Comparison of ENCODE assay signal across 16 mouse cellular contexts in the genomic region with DNA sequence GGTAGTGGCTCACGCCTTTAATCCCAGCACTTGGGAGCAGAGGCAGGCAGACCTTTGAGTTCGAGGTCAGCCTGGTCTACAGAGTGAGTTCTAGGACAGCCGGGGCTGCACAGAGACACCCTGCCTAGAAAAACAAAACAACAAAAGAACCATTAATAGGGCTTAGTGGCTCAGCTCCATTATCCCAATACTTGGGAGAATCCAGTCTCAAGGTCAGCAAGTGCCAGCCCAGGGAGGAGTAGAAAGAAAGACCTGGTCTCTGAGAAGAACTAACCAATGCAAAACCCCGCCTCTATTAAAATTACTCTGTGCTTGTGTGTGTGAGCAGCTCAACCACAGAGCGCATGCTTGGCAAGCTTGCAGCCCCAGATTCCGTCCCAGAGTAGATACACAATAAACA. TPM values are rescaled to one million over a fixed set of nuclear protein-coding genes. Genes with fewer than 3 reads are reported as not detected.
DNase-seq lines count a peak whose midpoint lies in the region.
"Had no signal": no experiment of that assay in that cellular context is flagged by ENCODE, and none has a peak within 500 bp of the region (broad histone marks: within the 10 kb centered on the region; RNA-seq: fewer than 3 reads in every experiment).

No protein-coding gene starts in this region.

- peak; percentile 10 for DNase-seq in heart, adult 11 months
- DNase-seq in heart, adult 8-10 months (ENCODE audit: low spot score): no peak
- peak; percentile 82 for DNase-seq in ES-CJ7 (ENCODE audit: low read depth, low spot score)
- DNase-seq in ZHBTc4 (ENCODE audit: low read depth, low spot score): peak; percentile 86
- DNase-seq in adrenal gland, postnatal 10 days: no peak
- no peak for DNase-seq in lung, postnatal 14 days
- DNase-seq: adrenal gland, adult 2 months; adrenal gland, postnatal 14 days; adrenal gland, postnatal 36 days; B cell, adult 2 months; cerebellum, adult 11-12 months; cerebellum, adult 2 months; cerebellum, adult 9-10 months; cerebellum, postnatal 10 days; cerebellum, postnatal 25 days; forebrain, postnatal 0 days had no signal

RNA-seq across cellular contexts. Expression of a gene that starts 15.2 kb away (rescaled TPM):
- total RNA-seq in heart, adult 8-10 months (2022): 10 to 100 TPM; 35.3 to 41.0 (median 39.2) TPM
- 100 to 1,000 TPM; 113 to 124 TPM for total RNA-seq in adrenal gland, postnatal 10 days (2021)

RNA-seq across cellular contexts. Expression of a gene that starts 30.7 kb away (rescaled TPM):
- total RNA-seq in heart, adult 8-10 months (2022): 10 to 100 TPM; 13.5 to 18.1 (median 16.3) TPM
- total RNA-seq in adrenal gland, postnatal 10 days (2021): 10 to 100 TPM; 26.2 to 29.3 TPM

RNA-seq across cellular contexts. Expression of a gene that starts 57.9 kb away (rescaled TPM):
- 10 to 100 TPM in 1 of 4 experiments, 1 to 10 TPM in 3; 5.1 to 11.7 (median 7.9) TPM for total RNA-seq in heart, adult 8-10 months (2022)
- 1 to 10 TPM; 4.0 to 4.7 TPM for total RNA-seq in adrenal gland, postnatal 10 days (2021)

Comparison
In these comparisons a context has a peak if more than half of its experiments do, and no peak if none do; other contexts are left out.
1. DNase-seq: peak in heart, adult 11 months (single experiment), ES-CJ7 (single experiment) and ZHBTc4 (single experiment); none in heart, adult 8-10 months (single experiment), adrenal gland, postnatal 10 days (single experiment) and lung, postnatal 14 days (single experiment).